Mouse (Mus musculus): ENCODE data around the gene Stk24.

Gene Stk24

GRCm38 (mm10) chr14:121348256-121348655 lies 31.6 kb downstream of the Stk24 start:
- peak; percentile 75 to 82 for DNase-seq

- no peak for DNase-seq
These were observed 32.7 kb downstream of the Stk24 start for GRCm38 (mm10) chr14:121347134-121347533.

- peak; percentile 51 to 66 for DNase-seq
These were observed 33.2 kb downstream of the Stk24 start for GRCm38 (mm10) chr14:121346654-121347053.

GRCm38 (mm10) chr14:121346053-121346452 lies 33.8 kb downstream of the Stk24 start:
- peak; percentile 48 to 67 for DNase-seq

- DNase-seq, result no peak
These were observed 34.9 kb downstream of the Stk24 start for GRCm38 (mm10) chr14:121344928-121345327.

- peak; percentile 69 to 71 for DNase-seq
These were observed 36.9 kb downstream of the Stk24 start for GRCm38 (mm10) chr14:121342885-121343284.

GRCm38 (mm10) chr14:121339951-121340401 lies 39.8 kb downstream of the Stk24 start:
- peak; percentile 78 to 82 for DNase-seq

- DNase-seq, result no peak
These were observed 40.8 kb downstream of the Stk24 start for GRCm38 (mm10) chr14:121338819-121339573.

GRCm38 (mm10) chr14:121330090-121330408 lies 49.8 kb downstream of the Stk24 start:
- DNase-seq, result no peak

GRCm38 (mm10) chr14:121329401-121330089 lies 50.3 kb downstream of the Stk24 start:
- no peak for DNase-seq

GRCm38 (mm10) chr14:121328878-121329277 lies 50.9 kb downstream of the Stk24 start:
- DNase-seq, result no peak

- peak; percentile 69 to 84 for DNase-seq
These were observed 53.4 kb downstream of the Stk24 start for GRCm38 (mm10) chr14:121326432-121326831.

- DNase-seq, result no peak
These were observed 55.1 kb downstream of the Stk24 start for GRCm38 (mm10) chr14:121324521-121325330.

GRCm38 (mm10) chr14:121322641-121323040 lies 57.2 kb downstream of the Stk24 start:
- no peak for DNase-seq

- DNase-seq, result no peak
These were observed 57.7 kb downstream of the Stk24 start for GRCm38 (mm10) chr14:121322150-121322549.

GRCm38 (mm10) chr14:121318382-121318781 lies 61.4 kb downstream of the Stk24 start:
- DNase-seq, result no peak

GRCm38 (mm10) chr14:121317312-121317671 lies 62.5 kb downstream of the Stk24 start:
- DNase-seq, result no peak

GRCm38 (mm10) chr14:121316631-121317311 lies 63.0 kb downstream of the Stk24 start:
- DNase-seq, result no peak

- no peak for DNase-seq
These were observed 63.7 kb downstream of the Stk24 start for GRCm38 (mm10) chr14:121316136-121316535.

GRCm38 (mm10) chr14:121314934-121315333 lies 64.9 kb downstream of the Stk24 start:
- DNase-seq, result peak; percentile 76 to 79

- no peak for DNase-seq
These were observed 66.5 kb downstream of the Stk24 start for GRCm38 (mm10) chr14:121313283-121313682.

GRCm38 (mm10) chr14:121311083-121311482 lies 68.7 kb downstream of the Stk24 start:
- no peak for DNase-seq
